Mouse (Mus musculus): ENCODE data around the gene Zfp579.

The Zfp579 gene

GRCm38 (mm10) chr7:4963527-4963926 is 32.4 kb downstream of the Zfp579 start:
- DNase-seq (ENCODE audit: low read depth, low spot score): no peak

DNA sequence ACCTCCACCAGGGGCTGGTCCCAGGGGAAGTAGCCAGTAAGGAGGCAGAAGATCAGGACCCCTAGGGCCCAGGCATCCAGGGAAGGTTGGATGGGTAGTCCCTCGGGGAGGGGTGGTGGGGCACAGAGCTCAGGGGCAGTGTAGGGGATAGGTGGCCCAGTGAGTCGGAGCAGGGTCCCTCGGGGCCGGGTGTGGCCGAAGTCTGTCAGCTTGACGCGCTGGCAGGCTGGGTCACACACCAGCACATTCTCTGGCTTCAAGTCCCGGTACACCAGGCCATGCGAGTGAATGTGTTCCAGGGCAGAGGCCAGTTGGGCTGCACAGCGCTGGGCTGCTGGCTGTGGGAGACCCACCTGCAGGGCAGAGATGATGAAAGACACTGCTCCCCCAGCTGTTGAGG is 38.6 kb downstream of the Zfp579 start:
- no peak for DNase-seq (ENCODE audit: low read depth, low spot score)

- no peak for DNase-seq (ENCODE audit: low read depth, low spot score)
Observed at GRCm38 (mm10) chr7:4953815-4954445, 42.0 kb downstream of the Zfp579 start.

DNA sequence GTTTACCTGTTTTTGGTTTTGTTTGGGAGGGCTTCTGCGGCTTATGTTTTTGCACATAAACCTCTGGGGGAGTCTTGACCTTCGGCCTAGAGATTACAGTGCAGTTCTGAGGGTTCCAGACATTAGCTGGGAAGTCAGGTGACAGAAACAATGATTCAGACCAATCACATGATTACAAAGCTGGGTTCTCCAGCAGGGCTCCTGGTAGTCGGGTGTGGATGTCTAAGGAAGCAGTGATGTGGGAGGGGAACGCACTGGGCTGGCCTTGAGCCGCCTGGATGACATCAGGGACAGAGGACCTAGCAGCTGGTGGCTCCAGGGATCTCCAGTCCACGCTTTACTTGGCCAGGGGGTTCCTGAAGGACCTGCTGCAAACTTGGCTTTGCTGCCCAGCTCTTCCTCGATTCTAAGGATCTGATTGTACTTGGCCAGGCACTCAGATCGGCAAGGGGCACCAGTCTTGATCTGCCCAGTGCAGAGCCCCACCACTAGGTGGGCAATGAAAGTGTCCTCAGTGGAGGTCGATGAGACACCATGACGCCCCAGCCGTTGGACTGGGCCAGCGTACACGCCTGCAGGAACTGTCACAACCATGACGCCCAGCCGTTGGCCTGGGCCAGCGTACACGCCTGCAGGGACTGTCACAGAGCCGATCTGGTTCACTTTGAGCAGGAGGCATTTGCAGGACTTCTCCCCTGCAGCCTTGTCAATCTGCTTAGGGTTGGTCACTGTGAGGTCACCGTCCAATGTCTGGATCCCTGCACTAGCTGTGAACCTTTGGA is 45.2 kb downstream of the Zfp579 start:
- no peak for DNase-seq (ENCODE audit: low read depth, low spot score)

GRCm38 (mm10) chr7:4948386-4948785 is 47.6 kb downstream of the Zfp579 start:
- DNase-seq (ENCODE audit: low read depth, low spot score): no peak

DNA sequence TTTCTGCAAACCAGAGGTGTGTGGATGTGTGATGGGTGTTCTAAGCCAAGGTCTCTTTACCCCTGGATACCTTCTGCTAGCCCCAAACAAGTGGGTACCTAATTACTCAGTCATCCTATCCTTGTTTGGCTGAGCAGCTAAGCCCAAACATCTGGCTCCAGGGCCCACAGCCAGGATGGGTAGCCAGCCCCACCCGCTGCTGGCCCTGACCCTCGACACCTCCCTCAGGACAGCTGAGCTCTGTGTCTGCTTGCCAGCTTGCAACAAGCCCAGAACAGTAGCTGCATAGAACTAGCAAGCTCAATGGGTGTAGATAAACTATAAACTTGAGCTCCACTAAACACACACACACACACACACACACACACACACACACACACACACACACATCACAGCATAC is 48.1 kb downstream of the Zfp579 start:
- DNase-seq (ENCODE audit: low read depth, low spot score): peak; percentile 72

GRCm38 (mm10) chr7:4943223-4943815 is 52.6 kb downstream of the Zfp579 start:
- DNase-seq (ENCODE audit: low read depth, low spot score): peak; percentile 99

DNA sequence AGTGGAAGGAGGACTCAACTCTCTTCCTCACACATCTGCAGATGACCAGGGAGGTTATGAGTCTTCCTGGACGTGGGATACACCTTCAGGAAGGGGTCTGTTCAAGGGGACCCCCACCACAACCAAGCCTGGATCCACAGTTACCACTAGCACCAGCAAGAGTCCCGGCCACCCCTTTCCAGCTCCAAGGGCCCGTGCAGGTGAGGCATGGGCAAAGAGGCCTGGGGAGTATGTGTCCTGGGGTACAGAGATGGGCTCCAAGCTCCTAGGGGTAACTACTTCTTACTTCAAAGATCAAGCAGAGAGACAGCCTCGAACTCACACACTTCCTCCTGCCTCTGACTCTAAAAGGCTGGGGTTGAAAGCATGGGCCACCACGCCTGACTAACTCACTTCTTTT is 53.3 kb downstream of the Zfp579 start:
- DNase-seq (ENCODE audit: low read depth, low spot score): no peak

DNA sequence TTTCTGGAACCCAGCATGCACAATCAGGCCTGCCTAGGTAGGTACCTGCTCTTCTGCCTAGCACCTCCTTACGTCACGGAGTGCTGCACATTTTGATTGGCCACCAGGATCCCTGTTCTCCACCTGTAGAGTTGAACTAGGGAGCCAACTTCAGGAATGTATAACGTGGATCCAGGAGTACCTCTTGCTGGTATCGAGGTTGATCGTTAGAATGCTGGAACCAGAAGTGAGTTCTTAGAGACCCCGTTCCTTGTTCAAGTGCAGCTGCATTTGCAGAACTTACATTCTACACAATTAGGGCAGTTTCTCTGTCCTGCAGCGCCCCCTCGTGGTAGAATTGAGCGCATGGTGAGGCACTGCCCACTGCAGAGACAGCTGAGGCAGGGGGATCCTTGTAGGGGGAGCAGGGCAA is 55.9 kb downstream of the Zfp579 start:
- peak; percentile 86 for DNase-seq (ENCODE audit: low read depth, low spot score)

- DNase-seq (ENCODE audit: low read depth, low spot score): peak; percentile 72
Observed at GRCm38 (mm10) chr7:4938456-4938855, 57.5 kb downstream of the Zfp579 start.

DNA sequence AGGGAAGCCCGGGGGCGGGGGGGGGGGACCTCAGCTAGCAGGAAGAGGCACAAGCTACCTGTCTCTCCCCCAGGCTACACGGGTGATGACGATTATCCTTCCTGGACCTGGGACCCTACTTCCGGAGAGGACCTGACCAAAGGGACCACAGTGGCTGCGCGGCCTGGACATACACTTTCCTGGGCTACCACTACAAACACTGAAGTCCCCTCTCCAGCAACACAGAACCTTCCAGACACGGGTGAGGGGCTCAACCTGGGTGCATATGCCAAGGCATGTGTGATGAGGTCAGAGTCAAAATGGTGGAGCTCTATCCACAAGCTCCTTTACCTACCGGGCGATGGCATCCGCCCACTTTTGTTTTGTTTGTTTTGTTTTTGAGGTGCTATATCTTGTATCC is 58.6 kb downstream of the Zfp579 start:
- no peak for DNase-seq (ENCODE audit: low read depth, low spot score)

DNA sequence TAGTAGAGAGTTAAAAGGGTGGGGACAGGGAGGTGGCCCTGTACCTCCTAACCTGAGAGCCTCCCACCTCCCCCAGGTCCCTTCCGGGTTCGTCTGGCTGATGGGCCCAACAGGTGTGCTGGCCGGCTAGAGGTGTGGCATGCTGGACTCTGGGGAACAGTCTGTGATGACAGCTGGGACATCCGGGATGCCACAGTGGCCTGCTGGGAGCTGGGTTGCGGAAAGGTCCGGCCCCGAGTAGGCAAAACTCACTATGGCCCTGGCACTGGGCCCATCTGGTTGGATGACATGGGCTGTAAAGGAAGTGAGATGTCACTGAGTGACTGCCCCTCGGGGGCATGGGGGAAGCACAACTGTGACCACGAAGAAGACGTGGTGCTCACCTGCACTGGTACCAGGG is 59.1 kb downstream of the Zfp579 start:
- DNase-seq (ENCODE audit: low read depth, low spot score): no peak

DNA sequence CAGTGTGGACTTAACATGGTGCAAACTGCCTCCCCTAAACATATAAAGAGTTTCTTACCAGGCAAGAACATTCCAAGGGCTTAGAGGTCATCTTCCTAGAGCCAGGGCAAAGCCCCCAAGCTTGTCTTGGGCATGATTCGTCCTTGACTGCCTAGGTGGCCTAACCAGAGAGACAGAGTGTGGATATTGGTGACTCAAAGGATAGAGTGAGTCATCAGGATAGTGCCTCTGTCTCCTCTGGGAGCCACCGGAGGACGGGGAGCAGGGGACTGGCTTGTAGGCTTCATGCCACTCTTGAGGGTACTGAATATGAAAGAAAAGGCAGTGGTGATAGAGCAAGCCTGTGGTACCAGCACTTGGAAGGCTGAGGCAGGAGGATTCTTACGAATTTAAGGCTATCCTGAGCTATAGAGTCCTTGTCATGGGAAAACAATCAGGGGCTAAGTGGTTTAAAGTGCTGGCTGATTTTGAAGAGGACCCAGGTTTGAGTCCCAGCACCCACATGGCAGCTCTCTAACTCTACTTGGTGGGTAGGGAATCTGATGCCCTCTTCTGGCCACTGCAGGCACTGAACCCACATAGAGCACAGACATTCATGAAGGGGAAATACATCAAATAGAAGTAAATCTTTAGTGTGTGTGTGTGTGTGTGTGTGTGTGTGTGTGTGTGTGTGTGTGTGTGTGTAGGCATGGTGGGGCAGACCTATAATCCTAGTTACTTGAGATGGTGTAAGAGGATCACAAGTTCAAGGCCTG is 61.6 kb downstream of the Zfp579 start:
- no peak for DNase-seq (ENCODE audit: low read depth, low spot score)

Measured in brain, adult 2 months (tissue).